Mouse (Mus musculus) MEL (cell line): ENCODE results near the gene Sec24c. TPM values are rescaled to one million over a fixed set of nuclear protein-coding genes. Genes with fewer than 3 reads are reported as not detected.

Source experiments
- DNase-seq: peaks from one replicate; pipeline ENCODE4 v3.0.0; 2011; ENCODE audit warnings: low read depth, low spot score
- H3K27ac ChIP-seq: 2 replicates; pipeline ENCODE4 v1.5.1; 2012; ENCODE audit warnings: low read depth, mild to moderate bottlenecking, control low read depth, low read length, moderate library complexity; ENCODE audit not compliant: control insufficient read depth
- H3K27me3 ChIP-seq, 2 experiments: fragments of 150-350 bp in 1 of 2; sonication (generic) in 1 of 2; 2 replicates each; pipeline ENCODE4 v1.6.1; 2012; ENCODE audit warnings: low read length in 2 of 2, mild to moderate bottlenecking in 2 of 2, improper control_type of control experiment in 1 of 2, moderate library complexity in 1 of 2; ENCODE audit not compliant: insufficient read depth in 2 of 2, control insufficient read depth in 1 of 2
- H3K36me3 ChIP-seq, 2 experiments: 2 replicates each; pipeline ENCODE4 v1.6.1; 2012 to 2014; ENCODE audit warnings: low read length in 2 of 2, improper control_type of control experiment in 1 of 2, inconsistent platforms in 1 of 2, mild to moderate bottlenecking in 1 of 2; ENCODE audit not compliant: insufficient read depth in 2 of 2, control insufficient read depth in 1 of 2
- H3K4me1 ChIP-seq, 2 experiments: fragments of 150-350 bp in 1 of 2; sonication (generic) in 1 of 2; 2 replicates each; pipeline ENCODE4 v1.6.1; 2012; ENCODE audit warnings: low read length in 2 of 2, improper control_type of control experiment in 1 of 2, mild to moderate bottlenecking in 1 of 2; ENCODE audit not compliant: insufficient read depth in 2 of 2, control insufficient read depth in 1 of 2
- H3K4me3 ChIP-seq, 2 experiments: fragments of 150-350 bp in 1 of 2; sonication (generic) in 1 of 2; 2 replicates each; pipeline ENCODE4 v1.5.1; 2012; ENCODE audit warnings: low read depth in 2 of 2, low read length in 2 of 2, mild to moderate bottlenecking in 2 of 2, moderate library complexity in 2 of 2, control low read depth in 1 of 2, improper control_type of control experiment in 1 of 2; ENCODE audit not compliant: control insufficient read depth in 1 of 2, insufficient read depth in 1 of 2
- H3K79me2 ChIP-seq: 2 replicates; pipeline ENCODE4 v1.6.1; 2012; ENCODE audit warnings: mild to moderate bottlenecking, low read length, moderate library complexity; ENCODE audit not compliant: control insufficient read depth, poor library complexity, insufficient read depth
- H3K9ac ChIP-seq: 2 replicates; pipeline ENCODE4 v1.6.1; 2012; ENCODE audit warnings: low read depth, mild to moderate bottlenecking, control low read depth, low read length, moderate library complexity; ENCODE audit not compliant: control insufficient read depth, poor library complexity, severe bottlenecking
- H3K9me3 ChIP-seq: fragments of 150-350 bp; sonication (generic); replicated peaks from 2 replicates; pipeline ENCODE4 v1.6.1; 2012; ENCODE audit warnings: mild to moderate bottlenecking, low read length, improper control_type of control experiment, moderate library complexity; ENCODE audit not compliant: insufficient read depth
- BHLHE40 ChIP-seq: IDR thresholded peaks from 2 replicates; pipeline ENCODE4 v1.6.1; 2012; ENCODE audit warnings: low read depth, mild to moderate bottlenecking, inconsistent platforms, low read length, improper control_type of control experiment, borderline replicate concordance
- CHD2 ChIP-seq: IDR thresholded peaks from 2 replicates; pipeline ENCODE4 v1.6.1; 2011; ENCODE audit warnings: low read length, improper control_type of control experiment
- E2F4 ChIP-seq: IDR thresholded peaks from 2 replicates; pipeline ENCODE4 v1.6.1; 2011; ENCODE audit warnings: low read depth, low read length, improper control_type of control experiment, borderline replicate concordance
- HCFC1 ChIP-seq: IDR thresholded peaks from 2 replicates; pipeline ENCODE4 v1.6.1; 2012; ENCODE audit warnings: low read depth, mild to moderate bottlenecking, inconsistent platforms, low read length, improper control_type of control experiment, moderate library complexity
- JUND ChIP-seq: IDR thresholded peaks from 2 replicates; pipeline ENCODE4 v1.6.1; 2011; ENCODE audit warnings: low read depth, mild to moderate bottlenecking, improper control_type of control experiment, low read length
- MAZ ChIP-seq: IDR thresholded peaks from 2 replicates; pipeline ENCODE4 v1.6.1; 2012; ENCODE audit warnings: low read depth, mild to moderate bottlenecking, inconsistent platforms, low read length, improper control_type of control experiment
- MEF2A ChIP-seq: IDR thresholded peaks from 2 replicates; pipeline ENCODE4 v1.6.1; 2014; ENCODE audit warnings: low read depth, mild to moderate bottlenecking, inconsistent platforms, low read length, improper control_type of control experiment; ENCODE audit not compliant: poor library complexity, insufficient replicate concordance, severe bottlenecking; ENCODE audit errors: extremely low read depth
- MXI1 ChIP-seq: IDR thresholded peaks from 2 replicates; pipeline ENCODE4 v1.6.1; 2011; ENCODE audit warnings: mild to moderate bottlenecking, low read depth, low read length, improper control_type of control experiment
- MYC ChIP-seq: IDR thresholded peaks from 2 replicates; pipeline ENCODE4 v1.6.1; 2011; ENCODE audit warnings: low read depth, mild to moderate bottlenecking, low read length, improper control_type of control experiment, moderate library complexity
- NRF1 ChIP-seq: IDR thresholded peaks from 2 replicates; pipeline ENCODE4 v1.6.1; 2014; ENCODE audit warnings: low read depth, mild to moderate bottlenecking, inconsistent platforms, low read length, improper control_type of control experiment, moderate library complexity; ENCODE audit not compliant: poor library complexity, insufficient read depth, severe bottlenecking
- SIN3A ChIP-seq: IDR thresholded peaks from 2 replicates; pipeline ENCODE4 v1.6.1; 2012; ENCODE audit warnings: low read length, improper control_type of control experiment, inconsistent platforms
- TBP ChIP-seq: IDR thresholded peaks from 2 replicates; pipeline ENCODE4 v1.8.0; 2011; ENCODE audit warnings: low read depth, low read length, improper control_type of control experiment
- UBTF ChIP-seq: IDR thresholded peaks from 2 replicates; pipeline ENCODE4 v1.6.1; 2012; ENCODE audit warnings: low read depth, mild to moderate bottlenecking, inconsistent platforms, low read length, improper control_type of control experiment, moderate library complexity, borderline replicate concordance; ENCODE audit not compliant: insufficient read depth
- USF1 ChIP-seq: IDR thresholded peaks from 2 replicates; pipeline ENCODE4 v1.6.1; 2014; ENCODE audit warnings: low read depth, mild to moderate bottlenecking, inconsistent platforms, low read length, improper control_type of control experiment, moderate library complexity
- USF2 ChIP-seq, 2 experiments: IDR thresholded peaks; 2 replicates each; pipeline ENCODE4 v1.6.1; 2011 to 2012; ENCODE audit warnings: improper control_type of control experiment in 2 of 2, low read length in 2 of 2, borderline replicate concordance in 1 of 2, inconsistent platforms in 1 of 2, low read depth in 1 of 2, mild to moderate bottlenecking in 1 of 2; ENCODE audit not compliant: insufficient read depth in 1 of 2
- ZMIZ1 ChIP-seq: IDR thresholded peaks from 2 replicates; pipeline ENCODE4 v1.6.1; 2012; ENCODE audit warnings: low read depth, mild to moderate bottlenecking, inconsistent platforms, low read length, improper control_type of control experiment, moderate library complexity
- polyA plus RNA-seq, 2 experiments: library from polyadenylated mRNA; stranded (reverse) in 1 of 2; unstranded in 1 of 2; fragments of >175 nt in 1 of 2; fragments of >200 nt in 1 of 2; gene quantifications; 2 replicates each; pipeline versions ENCODE4 v1.2.1 to v1.2.4; 2012; ENCODE audit warnings: low replicate concordance in 2 of 2, low read depth in 1 of 2; ENCODE audit not compliant: insufficient read length in 2 of 2, insufficient read depth in 1 of 2, missing spikeins in 1 of 2
- total RNA-seq: library from RNA; depleted of rRNA; stranded (reverse); fragments of 300-350 nt; gene quantifications from 2 replicates; pipeline ENCODE4 v1.2.3, GENCODE M21; 2012; rRNA removed

The Sec24c gene
- total and polyA plus RNA-seq, 3 experiments: 83.9 to 263 (median 121) TPM

DNA sequence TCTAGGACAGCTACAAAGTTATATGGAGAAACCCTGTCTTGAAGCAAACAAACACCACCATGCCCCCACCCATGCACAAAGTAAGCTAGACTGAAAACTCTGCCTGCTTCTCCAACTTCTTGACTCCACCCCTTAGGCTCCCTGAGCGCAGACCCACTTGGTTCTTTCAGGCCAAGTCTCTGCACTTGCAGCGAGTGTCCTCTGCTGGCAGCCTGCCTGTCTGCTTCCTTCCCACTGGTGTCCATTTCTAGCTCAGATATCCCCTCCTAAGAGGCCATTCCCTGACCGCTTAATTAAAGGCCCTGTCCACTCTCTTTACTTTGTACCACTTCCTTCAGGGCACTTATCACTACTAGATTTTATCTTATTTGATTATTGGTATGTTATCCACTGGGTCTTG is 69.5 kb downstream of the Sec24c start:
- Histone ChIP-seq H3K9me3 (no peaks in the 10 kb centered on the region), H3K27me3 (no peaks in the 10 kb centered on the region), H3K9ac (no peak overlapping the region), H3K79me2 (no peaks in the 10 kb centered on the region), H3K4me3 (no peak overlapping the region), H3K27ac (no peak overlapping the region), H3K4me1 (no peaks in the 10 kb centered on the region), H3K36me3 (peaks cover 0 to 6% of the 10 kb centered on the region in 2 experiments; a peak in 1 of 4 replicates)
- DNase-seq: no peak
- TF ChIP-seq MXI1 (no peak), MEF2A (no peak), JUND (no peak), BHLHE40 (no peak), HCFC1 (no peak), NRF1 (no peak), ZMIZ1 (no peak), MYC (no peak), USF1 (no peak), E2F4 (no peak), TBP (no peak), SIN3A (no peak), UBTF (no peak), CHD2 (no peak), MAZ (no peak), USF2 (IDR thresholded peaks at IDR 0.05; ENCODE audit: borderline replicate concordance in 1 of 2, insufficient read depth in 1 of 2, low read depth in 1 of 2, low read length in 2 of 2) (no peak)

Other genes with a start within 250 kb of the Sec24c start
- gene Cfap70, start 222.1 kb upstream of the Sec24c start, total RNA-seq: not detected in 2 replicates
- under 1 TPM in 1 of 2 experiments, not detected in 1; 0.11 TPM for gene Cfap70, start 222.1 kb upstream of the Sec24c start, polyA plus RNA-seq
- 44.8 and 52.0 TPM in 2 replicates for gene Anxa7, start 194.2 kb upstream of the Sec24c start, total RNA-seq
- 10 to 100 TPM in 1 of 2 experiments, not detected in 1; 70.3 TPM for gene Anxa7, start 194.2 kb upstream of the Sec24c start, polyA plus RNA-seq
- 0.42 and 0.62 TPM in 2 replicates for gene Mss51, start 177.4 kb upstream of the Sec24c start, total RNA-seq
- 1 to 10 TPM in 1 of 2 experiments, not detected in 1; 1.1 TPM for gene Mss51, start 177.4 kb upstream of the Sec24c start, polyA plus RNA-seq
- 20.1 and 20.4 TPM in 2 replicates for gene Ppp3cb, start 127.7 kb upstream of the Sec24c start, total RNA-seq
- gene Ppp3cb, start 127.7 kb upstream of the Sec24c start, polyA plus RNA-seq: 10 to 100 TPM; 32.6 to 62.9 TPM
- gene Usp54, start 33.2 kb upstream of the Sec24c start, total RNA-seq: 1.2 and 1.5 TPM in 2 replicates
- 1 to 10 TPM in 1 of 2 experiments, not detected in 1; 2.6 TPM for gene Usp54, start 33.2 kb upstream of the Sec24c start, polyA plus RNA-seq
- gene Myoz1, start 17.8 kb upstream of the Sec24c start, total RNA-seq: 0.15 TPM in 1 of 2 replicates, not detected in the other
- gene Myoz1, start 17.8 kb upstream of the Sec24c start, polyA plus RNA-seq: under 1 TPM in 1 of 2 experiments, not detected in 1; 0.15 TPM
- gene Synpo2l, start 6.0 kb upstream of the Sec24c start, total RNA-seq: 0.04 TPM in 1 of 2 replicates, not detected in the other
- gene Synpo2l, start 6.0 kb upstream of the Sec24c start, polyA plus RNA-seq: under 1 TPM in 1 of 2 experiments, not detected in 1; 0.06 TPM
- 0.49 and 0.69 TPM in 2 replicates for gene Fut11, start 20.7 kb downstream of the Sec24c start, total RNA-seq
- gene Fut11, start 20.7 kb downstream of the Sec24c start, polyA plus RNA-seq: 1 to 10 TPM in 1 of 2 experiments, not detected in 1; 1.8 TPM
- 154 and 164 TPM in 2 replicates for gene Chchd1, start 28.7 kb downstream of the Sec24c start, total RNA-seq
- gene Chchd1, start 28.7 kb downstream of the Sec24c start, polyA plus RNA-seq: 100 to 1,000 TPM in 1 of 2 experiments, not detected in 1; 136 TPM
- 14.2 and 16.5 TPM in 2 replicates for gene Zswim8, start 33.2 kb downstream of the Sec24c start, total RNA-seq
- gene Zswim8, start 33.2 kb downstream of the Sec24c start, polyA plus RNA-seq: 10 to 100 TPM in 1 of 2 experiments, not detected in 1; 35.5 TPM
- gene Ndst2, start 60.3 kb downstream of the Sec24c start, total RNA-seq: 34.4 and 39.5 TPM in 2 replicates
- gene Ndst2, start 60.3 kb downstream of the Sec24c start, polyA plus RNA-seq: 10 to 100 TPM; 37.1 to 54.0 TPM
- 14.1 and 15.6 TPM in 2 replicates for gene Camk2g, start 119.8 kb downstream of the Sec24c start, total RNA-seq
- 10 to 100 TPM in 1 of 2 experiments, not detected in 1; 27.1 TPM for gene Camk2g, start 119.8 kb downstream of the Sec24c start, polyA plus RNA-seq
- gene Plau, start 162.4 kb downstream of the Sec24c start, total RNA-seq: not detected in 2 replicates
- under 1 TPM in 1 of 2 experiments, not detected in 1; 0.04 TPM for gene Plau, start 162.4 kb downstream of the Sec24c start, polyA plus RNA-seq